Mouse (Mus musculus) embryonic fibroblast, embryonic 13.5 days (primary cell): Measurements from ENCODE around the gene Ncf4.

Source experiments
- CTCF ChIP-seq: IDR thresholded peaks from 2 replicates; pipeline ENCODE4 v1.5.1; 2011; ENCODE audit warnings: mild to moderate bottlenecking, control low read depth, low read length, moderate library complexity, borderline replicate concordance; ENCODE audit not compliant: insufficient read depth
- POLR2A ChIP-seq: IDR thresholded peaks from 2 replicates; pipeline ENCODE4 v1.6.1; 2011; ENCODE audit warnings: low read depth, mild to moderate bottlenecking, control low read depth, low read length, moderate library complexity

DNA sequence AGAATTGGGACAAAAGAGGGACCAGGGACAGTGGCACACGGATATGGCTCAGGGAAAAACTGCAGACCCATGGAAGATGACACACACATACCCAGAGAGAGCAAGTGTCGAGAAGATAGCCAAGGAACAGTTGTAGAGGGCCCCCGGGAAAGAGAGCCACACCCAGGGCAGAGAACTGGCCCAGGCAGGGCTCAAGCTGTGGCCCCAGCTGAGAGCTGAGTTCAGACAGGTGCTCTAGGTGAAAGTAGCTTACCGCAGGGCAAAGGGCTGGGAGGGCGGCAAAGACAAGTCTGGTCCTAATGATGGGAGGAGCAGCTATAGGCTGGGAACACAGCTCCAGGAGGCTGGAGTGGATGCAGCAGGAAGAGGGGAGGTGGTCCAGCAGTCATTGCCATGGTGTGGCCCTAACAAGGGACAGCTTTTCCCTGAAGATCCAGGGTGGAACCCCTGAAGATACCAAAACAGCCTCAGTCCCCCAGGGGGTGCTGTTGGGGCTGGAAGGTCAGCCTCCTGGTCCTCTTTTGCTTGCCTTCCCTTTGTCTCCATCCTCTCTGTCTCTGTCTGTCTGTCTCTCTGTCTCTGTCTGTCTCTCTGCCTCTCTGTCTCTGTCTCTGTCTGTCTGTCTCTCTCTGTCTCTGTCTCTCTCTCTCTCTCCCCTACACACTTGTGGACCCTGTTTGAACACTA lies 9.6 kb upstream of the Ncf4 start:
- TF ChIP-seq CTCF: no peak
- no peak for TF ChIP-seq POLR2A
